Mouse (Mus musculus) liver, embryonic 14 days (tissue): Measurements from ENCODE around the gene A530084C06Rik. TPM values are rescaled to one million over a fixed set of nuclear protein-coding genes. Genes with fewer than 3 reads are reported as not detected.

ENCODE experiments used
- polyA plus RNA-seq: library from polyadenylated mRNA; depleted of rRNA; stranded (reverse); fragments of >200 nt; gene quantifications from 2 replicates; pipeline ENCODE4 v1.2.3, GENCODE M21; 2012; rRNA removed

Gene A530084C06Rik
- polyA plus RNA-seq = 0.05 TPM in 2 replicates

GRCm38 (mm10) chr13:31558521-31559418 lies at the start of gene A530084C06Rik:
Gene A530084C06Rik, minus strand, starts transcription at chr13:31559333.

GRCm38 (mm10) chr13:31555834-31556233 lies 3.3 kb downstream of the A530084C06Rik start, which contains the start of gene Foxq1:
Gene Foxq1, plus strand, starts transcription at chr13:31556134.

Other genes with a start within 250 kb of the A530084C06Rik start
- gene Foxq1, start 3.2 kb downstream of the A530084C06Rik start, polyA plus RNA-seq = 0.32 and 0.35 TPM in 2 replicates
- gene Foxf2, start 66.5 kb upstream of the A530084C06Rik start, polyA plus RNA-seq = not detected in 2 replicates
- gene Foxc1, start 247.3 kb upstream of the A530084C06Rik start, polyA plus RNA-seq = 0.01 and 0.07 TPM in 2 replicates